Mouse (Mus musculus) MEL (cell line): ENCODE measurements around the gene Smarca4. TPM values are rescaled to one million over a fixed set of nuclear protein-coding genes. Genes with fewer than 3 reads are reported as not detected.

ENCODE experiments used
- DNase-seq: peaks from one replicate; pipeline ENCODE4 v3.0.0; 2011; ENCODE audit warnings: low read depth, low spot score
- H3K27ac ChIP-seq: 2 replicates; pipeline ENCODE4 v1.5.1; 2012; ENCODE audit warnings: low read depth, mild to moderate bottlenecking, control low read depth, low read length, moderate library complexity; ENCODE audit not compliant: control insufficient read depth
- H3K27me3 ChIP-seq, 2 experiments: fragments of 150-350 bp in 1 of 2; sonication (generic) in 1 of 2; 2 replicates each; pipeline ENCODE4 v1.6.1; 2012; ENCODE audit warnings: low read length in 2 of 2, mild to moderate bottlenecking in 2 of 2, improper control_type of control experiment in 1 of 2, moderate library complexity in 1 of 2; ENCODE audit not compliant: insufficient read depth in 2 of 2, control insufficient read depth in 1 of 2
- H3K36me3 ChIP-seq, 2 experiments: 2 replicates each; pipeline ENCODE4 v1.6.1; 2012 to 2014; ENCODE audit warnings: low read length in 2 of 2, improper control_type of control experiment in 1 of 2, inconsistent platforms in 1 of 2, mild to moderate bottlenecking in 1 of 2; ENCODE audit not compliant: insufficient read depth in 2 of 2, control insufficient read depth in 1 of 2
- H3K4me1 ChIP-seq, 2 experiments: fragments of 150-350 bp in 1 of 2; sonication (generic) in 1 of 2; 2 replicates each; pipeline ENCODE4 v1.6.1; 2012; ENCODE audit warnings: low read length in 2 of 2, improper control_type of control experiment in 1 of 2, mild to moderate bottlenecking in 1 of 2; ENCODE audit not compliant: insufficient read depth in 2 of 2, control insufficient read depth in 1 of 2
- H3K4me3 ChIP-seq, 2 experiments: fragments of 150-350 bp in 1 of 2; sonication (generic) in 1 of 2; 2 replicates each; pipeline ENCODE4 v1.5.1; 2012; ENCODE audit warnings: low read depth in 2 of 2, low read length in 2 of 2, mild to moderate bottlenecking in 2 of 2, moderate library complexity in 2 of 2, control low read depth in 1 of 2, improper control_type of control experiment in 1 of 2; ENCODE audit not compliant: control insufficient read depth in 1 of 2, insufficient read depth in 1 of 2
- H3K79me2 ChIP-seq: 2 replicates; pipeline ENCODE4 v1.6.1; 2012; ENCODE audit warnings: mild to moderate bottlenecking, low read length, moderate library complexity; ENCODE audit not compliant: control insufficient read depth, poor library complexity, insufficient read depth
- H3K9ac ChIP-seq: 2 replicates; pipeline ENCODE4 v1.6.1; 2012; ENCODE audit warnings: low read depth, mild to moderate bottlenecking, control low read depth, low read length, moderate library complexity; ENCODE audit not compliant: control insufficient read depth, poor library complexity, severe bottlenecking
- H3K9me3 ChIP-seq: fragments of 150-350 bp; sonication (generic); replicated peaks from 2 replicates; pipeline ENCODE4 v1.6.1; 2012; ENCODE audit warnings: mild to moderate bottlenecking, low read length, improper control_type of control experiment, moderate library complexity; ENCODE audit not compliant: insufficient read depth
- BHLHE40 ChIP-seq: IDR thresholded peaks from 2 replicates; pipeline ENCODE4 v1.6.1; 2012; ENCODE audit warnings: low read depth, mild to moderate bottlenecking, inconsistent platforms, low read length, improper control_type of control experiment, borderline replicate concordance
- CHD1 ChIP-seq: IDR thresholded peaks from 2 replicates; pipeline ENCODE4 v1.6.1; 2012; ENCODE audit warnings: low read depth, mild to moderate bottlenecking, inconsistent platforms, low read length, improper control_type of control experiment
- CHD2 ChIP-seq: IDR thresholded peaks from 2 replicates; pipeline ENCODE4 v1.6.1; 2011; ENCODE audit warnings: low read length, improper control_type of control experiment
- CTCF ChIP-seq, 3 experiments: IDR thresholded peaks in 2 of 3; conservative IDR thresholded peaks in 1 of 3; 2 replicates each; pipeline ENCODE4 v1.5.1; 2011 to 2012; ENCODE audit warnings: low read length in 3 of 3, low read depth in 2 of 3, mild to moderate bottlenecking in 2 of 3, improper control_type of control experiment in 1 of 3, inconsistent platforms in 1 of 3, mixed read lengths in 1 of 3, moderate library complexity in 1 of 3; ENCODE audit not compliant: control insufficient read depth in 1 of 3, insufficient read depth in 1 of 3, poor library complexity in 1 of 3, severe bottlenecking in 1 of 3
- E2F4 ChIP-seq: IDR thresholded peaks from 2 replicates; pipeline ENCODE4 v1.6.1; 2011; ENCODE audit warnings: low read depth, low read length, improper control_type of control experiment, borderline replicate concordance
- ELF1 ChIP-seq: IDR thresholded peaks from 2 replicates; pipeline ENCODE4 v1.6.1; 2014; ENCODE audit warnings: low read depth, mild to moderate bottlenecking, inconsistent platforms, low read length, improper control_type of control experiment, moderate library complexity
- EP300 ChIP-seq, 2 experiments: IDR thresholded peaks; 2 replicates each; pipeline ENCODE4 v1.6.1; 2011; ENCODE audit warnings: improper control_type of control experiment in 2 of 2, low read length in 2 of 2, low read depth in 1 of 2, mild to moderate bottlenecking in 1 of 2
- ETS1 ChIP-seq: IDR thresholded peaks from 2 replicates; pipeline ENCODE4 v1.6.1; 2012; ENCODE audit warnings: low read depth, mild to moderate bottlenecking, inconsistent platforms, low read length, improper control_type of control experiment, moderate library complexity
- GABPA ChIP-seq: IDR thresholded peaks from 2 replicates; pipeline ENCODE4 v1.6.1; 2012; ENCODE audit warnings: low read depth, mild to moderate bottlenecking, inconsistent platforms, low read length, improper control_type of control experiment, moderate library complexity
- HCFC1 ChIP-seq: IDR thresholded peaks from 2 replicates; pipeline ENCODE4 v1.6.1; 2012; ENCODE audit warnings: low read depth, mild to moderate bottlenecking, inconsistent platforms, low read length, improper control_type of control experiment, moderate library complexity
- JUND ChIP-seq: IDR thresholded peaks from 2 replicates; pipeline ENCODE4 v1.6.1; 2011; ENCODE audit warnings: low read depth, mild to moderate bottlenecking, improper control_type of control experiment, low read length
- KAT2A ChIP-seq: conservative IDR thresholded peaks from 2 replicates; pipeline ENCODE4 v1.6.1; 2012; ENCODE audit warnings: low read depth, low read length, improper control_type of control experiment, inconsistent platforms
- MAFK ChIP-seq: IDR thresholded peaks from 2 replicates; pipeline ENCODE4 v1.6.1; 2011; ENCODE audit warnings: low read depth, mild to moderate bottlenecking, low read length, improper control_type of control experiment, borderline replicate concordance
- MAX ChIP-seq: IDR thresholded peaks from 2 replicates; pipeline ENCODE4 v1.6.1; 2011; ENCODE audit warnings: low read length, improper control_type of control experiment
- MAZ ChIP-seq: IDR thresholded peaks from 2 replicates; pipeline ENCODE4 v1.6.1; 2012; ENCODE audit warnings: low read depth, mild to moderate bottlenecking, inconsistent platforms, low read length, improper control_type of control experiment
- MEF2A ChIP-seq: IDR thresholded peaks from 2 replicates; pipeline ENCODE4 v1.6.1; 2014; ENCODE audit warnings: low read depth, mild to moderate bottlenecking, inconsistent platforms, low read length, improper control_type of control experiment; ENCODE audit not compliant: poor library complexity, insufficient replicate concordance, severe bottlenecking; ENCODE audit errors: extremely low read depth
- MXI1 ChIP-seq: IDR thresholded peaks from 2 replicates; pipeline ENCODE4 v1.6.1; 2011; ENCODE audit warnings: mild to moderate bottlenecking, low read depth, low read length, improper control_type of control experiment
- MYB ChIP-seq: IDR thresholded peaks from 2 replicates; pipeline ENCODE4 v1.6.1; 2011; ENCODE audit warnings: mild to moderate bottlenecking, low read depth, low read length, improper control_type of control experiment
- MYC ChIP-seq: IDR thresholded peaks from 2 replicates; pipeline ENCODE4 v1.6.1; 2011; ENCODE audit warnings: low read depth, mild to moderate bottlenecking, low read length, improper control_type of control experiment, moderate library complexity
- NRF1 ChIP-seq: IDR thresholded peaks from 2 replicates; pipeline ENCODE4 v1.6.1; 2014; ENCODE audit warnings: low read depth, mild to moderate bottlenecking, inconsistent platforms, low read length, improper control_type of control experiment, moderate library complexity; ENCODE audit not compliant: poor library complexity, insufficient read depth, severe bottlenecking
- POLR2A ChIP-seq, 2 experiments: IDR thresholded peaks; 2 replicates each; pipeline ENCODE4 v1.6.1; 2011 to 2012; ENCODE audit warnings: low read length in 2 of 2, mild to moderate bottlenecking in 2 of 2, control low read depth in 1 of 2, improper control_type of control experiment in 1 of 2, low read depth in 1 of 2, moderate library complexity in 1 of 2; ENCODE audit not compliant: control insufficient read depth in 1 of 2, insufficient read depth in 1 of 2, poor library complexity in 1 of 2
- POLR2AphosphoS2 ChIP-seq: IDR thresholded peaks from 2 replicates; pipeline ENCODE4 v1.6.1; 2011; ENCODE audit warnings: low read length, improper control_type of control experiment
- RAD21 ChIP-seq: IDR thresholded peaks from 2 replicates; pipeline ENCODE4 v1.6.1; 2011; ENCODE audit warnings: mild to moderate bottlenecking, low read depth, low read length, improper control_type of control experiment
- RCOR1 ChIP-seq: IDR thresholded peaks from 2 replicates; pipeline ENCODE4 v1.6.1; 2012; ENCODE audit warnings: low read depth, mild to moderate bottlenecking, inconsistent platforms, low read length, improper control_type of control experiment
- SIN3A ChIP-seq: IDR thresholded peaks from 2 replicates; pipeline ENCODE4 v1.6.1; 2012; ENCODE audit warnings: low read length, improper control_type of control experiment, inconsistent platforms
- SMC3 ChIP-seq: IDR thresholded peaks from 2 replicates; pipeline ENCODE4 v1.6.1; 2011; ENCODE audit warnings: low read depth, low read length, improper control_type of control experiment
- TAL1 ChIP-seq: IDR thresholded peaks from 2 replicates; pipeline ENCODE4 v1.6.1; 2012; ENCODE audit warnings: mild to moderate bottlenecking, inconsistent platforms, low read length, moderate library complexity, mixed read lengths
- TBP ChIP-seq: IDR thresholded peaks from 2 replicates; pipeline ENCODE4 v1.8.0; 2011; ENCODE audit warnings: low read depth, low read length, improper control_type of control experiment
- TCF12 ChIP-seq: IDR thresholded peaks from 2 replicates; pipeline ENCODE4 v1.6.1; 2014; ENCODE audit warnings: low read depth, mild to moderate bottlenecking, inconsistent platforms, low read length, improper control_type of control experiment, moderate library complexity
- UBTF ChIP-seq: IDR thresholded peaks from 2 replicates; pipeline ENCODE4 v1.6.1; 2012; ENCODE audit warnings: low read depth, mild to moderate bottlenecking, inconsistent platforms, low read length, improper control_type of control experiment, moderate library complexity, borderline replicate concordance; ENCODE audit not compliant: insufficient read depth
- USF1 ChIP-seq: IDR thresholded peaks from 2 replicates; pipeline ENCODE4 v1.6.1; 2014; ENCODE audit warnings: low read depth, mild to moderate bottlenecking, inconsistent platforms, low read length, improper control_type of control experiment, moderate library complexity
- USF2 ChIP-seq, 2 experiments: IDR thresholded peaks; 2 replicates each; pipeline ENCODE4 v1.6.1; 2011 to 2012; ENCODE audit warnings: improper control_type of control experiment in 2 of 2, low read length in 2 of 2, borderline replicate concordance in 1 of 2, inconsistent platforms in 1 of 2, low read depth in 1 of 2, mild to moderate bottlenecking in 1 of 2; ENCODE audit not compliant: insufficient read depth in 1 of 2
- ZC3H11A ChIP-seq: IDR thresholded peaks from 2 replicates; pipeline ENCODE4 v1.6.1; 2012; ENCODE audit warnings: low read depth, mild to moderate bottlenecking, inconsistent platforms, low read length, improper control_type of control experiment
- ZKSCAN1 ChIP-seq: IDR thresholded peaks from 2 replicates; pipeline ENCODE4 v1.6.1; 2012; ENCODE audit warnings: low read depth, mild to moderate bottlenecking, inconsistent platforms, low read length, improper control_type of control experiment, moderate library complexity
- ZMIZ1 ChIP-seq: IDR thresholded peaks from 2 replicates; pipeline ENCODE4 v1.6.1; 2012; ENCODE audit warnings: low read depth, mild to moderate bottlenecking, inconsistent platforms, low read length, improper control_type of control experiment, moderate library complexity
- ZNF384 ChIP-seq: IDR thresholded peaks from 2 replicates; pipeline ENCODE4 v1.6.1; 2012; ENCODE audit warnings: low read depth, mild to moderate bottlenecking, inconsistent platforms, low read length, improper control_type of control experiment
- polyA plus RNA-seq, 2 experiments: library from polyadenylated mRNA; stranded (reverse) in 1 of 2; unstranded in 1 of 2; fragments of >175 nt in 1 of 2; fragments of >200 nt in 1 of 2; gene quantifications; 2 replicates each; pipeline versions ENCODE4 v1.2.1 to v1.2.4; 2012; ENCODE audit warnings: low replicate concordance in 2 of 2, low read depth in 1 of 2; ENCODE audit not compliant: insufficient read length in 2 of 2, insufficient read depth in 1 of 2, missing spikeins in 1 of 2
- total RNA-seq: library from RNA; depleted of rRNA; stranded (reverse); fragments of 300-350 nt; gene quantifications from 2 replicates; pipeline ENCODE4 v1.2.3, GENCODE M21; 2012

Smarca4 gene
- total and polyA plus RNA-seq, 3 experiments = 71.4 to 381 (median 249) TPM

GRCm38 (mm10) chr9:21616232-21616781 lies 338 bp downstream of the Smarca4 start:
- H3K27ac ChIP-seq = peak overlapping the region; percentile 89
- DNase-seq = peak; percentile 95
- H3K9ac ChIP-seq = peak overlapping the region; percentile 88
- peaks cover 13 to 24% of the 10 kb centered on the region in 2 experiments for H3K4me1 ChIP-seq
- no peaks in the 10 kb centered on the region for H3K9me3 ChIP-seq
- peaks cover 53% of the 10 kb centered on the region for H3K79me2 ChIP-seq
- H3K4me3 ChIP-seq = peak overlapping the region; percentile 80 to 87
- peaks cover 16 to 40% of the 10 kb centered on the region in 2 experiments for H3K36me3 ChIP-seq
- no peaks in the 10 kb centered on the region for H3K27me3 ChIP-seq
- TF ChIP-seq NRF1 (peak; percentile 54; the same call in 1 of the 2 replicates), CTCF (IDR thresholded peaks at IDR 0.05 in 2 of 3, conservative IDR thresholded peaks at IDR 0.05 in 1 of 3; ENCODE audit: control insufficient read depth in 1 of 3, insufficient read depth in 1 of 3, low read depth in 2 of 3, low read length in 3 of 3, poor library complexity in 1 of 3, severe bottlenecking in 1 of 3) (no peak), USF1 (no peak), ELF1 (peak; percentile 85), MEF2A (0 out of 2 replicates have a peak, but pooled peaks have one; percentile 74), MAZ (peak; percentile 96), MAX (no peak), KAT2A (peak; percentile 62; the same call in 1 of the 2 replicates), TAL1 (no peak), TBP (peak; percentile 82; the same call in 1 of the 2 replicates), SIN3A (peak; percentile 87), TCF12 (peak; percentile 73), JUND (no peak), GABPA (no peak), EP300 (IDR thresholded peaks at IDR 0.05; ENCODE audit: low read depth in 1 of 2, low read length in 2 of 2) (peak in 1 of 2 experiments; percentile 57; a peak in 2 of 4 replicates), MYB (peak; percentile 82), CHD1 (0 out of 2 replicates have a peak, but pooled peaks have one; percentile 62), POLR2AphosphoS2 (peak; percentile 90), MYC (peak; percentile 74; the same call in 1 of the 2 replicates), CHD2 (peak; percentile 70), MXI1 (peak; percentile 69), HCFC1 (peak; percentile 84), BHLHE40 (no peak), POLR2A (IDR thresholded peaks at IDR 0.05; ENCODE audit: control insufficient read depth in 1 of 2, insufficient read depth in 1 of 2, low read depth in 1 of 2, low read length in 2 of 2, poor library complexity in 1 of 2) (peak; percentile 71 to 80), RAD21 (no peak), SMC3 (no peak), ZKSCAN1 (peak; percentile 48; the same call in 1 of the 2 replicates), MAFK (no peak), ZNF384 (no peak; the same call in 1 of the 2 replicates), UBTF (peak; percentile 94), RCOR1 (no peak), USF2 (IDR thresholded peaks at IDR 0.05; ENCODE audit: borderline replicate concordance in 1 of 2, insufficient read depth in 1 of 2, low read depth in 1 of 2, low read length in 2 of 2) (no peak), ZC3H11A (no peak), ETS1 (0 out of 2 replicates have a peak, but pooled peaks have one; percentile 37), ZMIZ1 (peak; percentile 96), E2F4 (peak; percentile 68; the same call in 1 of the 2 replicates)
